Comparison of ENCODE assay signal across 10 mouse cellular contexts in genomic region chr14:15785230-15785629, GRCm38 (mm10).
DNase-seq lines count a peak whose midpoint lies in the region; ATAC-seq and TF ChIP-seq lines count a peak whose summit lies in the region.
"Had no signal": no experiment of that assay in that cellular context is flagged by ENCODE, and none has a peak within 500 bp of the region (broad histone marks: within the 10 kb centered on the region; RNA-seq: fewer than 3 reads in every experiment).

No protein-coding gene starts in this region.

- no peak overlapping the region; the same call in 1 of the 2 replicates for H3K27ac ChIP-seq in thymus, adult 2 months (ENCODE audit: control insufficient read depth, insufficient read depth, low read length)
- H3K27ac ChIP-seq: heart, embryonic 13.5 days; limb, embryonic 15.5 days had no signal

- H3K27me3 ChIP-seq in thymus, adult 2 months (ENCODE audit: control insufficient read depth, insufficient read depth, low read length): no peaks in the 10 kb centered on the region
- H3K27me3 ChIP-seq: heart, embryonic 13.5 days; limb, embryonic 15.5 days had no signal

- TF ChIP-seq POLR2A in thymus, adult 2 months (IDR thresholded peaks at IDR 0.05; ENCODE audit: control insufficient read depth, extremely low read depth, insufficient read depth, low read length, poor library complexity): no peak

- TF ChIP-seq CTCF in thymus, adult 2 months (IDR thresholded peaks at IDR 0.05; ENCODE audit: borderline replicate concordance, control insufficient read depth, extremely low read depth, insufficient read depth, low read length, poor library complexity): no peak

- 16% methylated on average over 1 of the region's 1 CpGs for WGBS in thymus, adult 2 months

- no peak overlapping the region for H3K4me3 ChIP-seq in thymus, adult 2 months (ENCODE audit: control insufficient read depth, insufficient read depth, low read length)
- H3K4me3 ChIP-seq: heart, embryonic 13.5 days; limb, embryonic 15.5 days had no signal

- H3K36me3 ChIP-seq in thymus, adult 2 months (ENCODE audit: control insufficient read depth, insufficient read depth, low read length): no peaks in the 10 kb centered on the region
- H3K36me3 ChIP-seq: heart, embryonic 13.5 days; limb, embryonic 15.5 days had no signal

- 0 out of 2 replicates have a peak, but pooled peaks have one; percentile 34 for ATAC-seq in frontal cortex, adult (ENCODE audit: low TSS enrichment)
- no peak for ATAC-seq in megakaryocyte progenitor cell, adult 5-6 weeks (replicated peaks; ENCODE audit: poor library complexity)

- DNase-seq in frontal cortex, postnatal 25 days (ENCODE audit: low spot score in 2 of 2): no peak
- peak; percentile 25 for DNase-seq in thymus, adult 2 months
- no peak for DNase-seq in thymus, postnatal 0 days (ENCODE audit: low spot score)
- DNase-seq in kidney, postnatal 36 days: peak; percentile 11 to 37
- DNase-seq in thymus, postnatal 36 days: peak; percentile 21 to 35
- DNase-seq in heart, adult 11 months: no peak

- peaks cover 3% of the 10 kb centered on the region for H3K4me1 ChIP-seq in thymus, adult 2 months (replicated peaks; ENCODE audit: control insufficient read depth, insufficient read depth, low read length)
- H3K4me1 ChIP-seq: heart, embryonic 13.5 days; limb, embryonic 15.5 days had no signal

Comparison
In these comparisons a context has a peak if more than half of its experiments do, and no peak if none do; other contexts are left out.
1. DNase-seq: peak in thymus, adult 2 months (single experiment), kidney, postnatal 36 days (2 of 2) and thymus, postnatal 36 days (2 of 2); none in frontal cortex, postnatal 25 days (0 of 2), thymus, postnatal 0 days (single experiment) and heart, adult 11 months (single experiment).